Mouse (Mus musculus): ENCODE results near the gene Exog. TPM values are rescaled to one million over a fixed set of nuclear protein-coding genes. Genes with fewer than 3 reads are reported as not detected.

Exog gene
- total RNA-seq, 2 experiments from 2014 or later = 5.2 to 10.2 TPM

DNA sequence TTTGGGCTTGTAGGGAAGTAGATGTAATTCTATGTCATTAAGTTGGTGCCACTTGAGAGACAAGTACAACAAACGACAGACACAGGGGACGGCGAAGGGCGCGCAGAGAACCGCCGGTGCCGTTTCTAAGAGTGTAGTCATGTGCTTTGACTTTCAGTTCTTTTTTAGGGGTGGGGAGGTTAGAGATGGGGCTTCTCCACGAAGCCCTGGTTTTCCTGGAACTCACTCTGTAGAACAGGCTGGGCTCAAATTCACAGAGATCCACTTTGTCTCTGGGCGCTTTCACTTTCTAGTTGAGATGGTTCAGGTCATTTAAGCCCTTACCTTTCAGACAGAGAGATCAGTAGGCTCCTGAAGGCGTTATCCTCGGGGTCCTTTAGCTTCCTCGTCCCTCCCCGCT, 11.2 kb downstream of the Exog start:
- ATAC-seq (replicated peaks; ENCODE audit: poor library complexity) = no peak

DNA sequence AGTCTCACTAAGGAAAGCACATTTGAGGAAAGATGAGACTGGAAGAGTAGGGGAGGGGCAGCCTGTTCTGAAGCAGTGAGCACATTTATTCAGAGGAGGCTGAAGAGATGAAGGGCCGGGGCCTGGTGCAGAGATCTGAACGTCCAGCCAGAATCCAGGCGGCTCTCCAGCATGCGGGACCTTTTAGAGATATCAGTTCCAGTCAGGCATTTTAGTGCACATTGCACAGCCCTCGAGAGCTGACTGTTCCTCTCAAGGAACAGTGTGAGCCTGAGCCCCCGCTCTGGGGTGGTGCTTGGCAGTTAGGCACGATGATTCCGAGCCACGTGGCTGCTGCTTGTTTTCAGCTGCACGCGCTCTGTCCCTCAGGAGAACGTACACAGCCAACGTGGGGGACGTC, 12.4 kb downstream of the Exog start:
- ATAC-seq (replicated peaks; ENCODE audit: poor library complexity) = no peak

GRCm38 (mm10) chr9:119460410-119460809, 15.7 kb downstream of the Exog start:
- peak; percentile 94 for ATAC-seq (replicated peaks; ENCODE audit: poor library complexity)

DNA sequence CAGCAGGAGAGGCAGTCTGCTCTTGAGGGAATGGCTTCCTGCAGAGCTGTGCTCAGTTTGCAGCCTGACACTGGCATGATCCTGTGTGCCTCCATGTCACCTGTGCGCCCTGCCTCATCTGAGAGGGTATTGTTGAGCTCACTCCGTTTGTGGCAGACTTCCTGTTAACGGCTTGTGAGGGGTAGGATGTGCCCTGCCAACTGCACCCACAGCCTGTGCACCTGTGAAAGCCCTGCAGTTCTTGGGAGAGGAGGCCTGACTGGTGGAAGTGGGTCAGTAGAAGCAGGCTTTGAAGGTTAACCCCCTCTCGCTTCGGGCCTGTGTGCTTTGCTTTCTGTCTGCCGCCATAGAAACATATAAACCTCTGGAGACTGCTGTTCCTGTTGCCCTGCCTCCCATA, 20.3 kb downstream of the Exog start:
- no peak for ATAC-seq (replicated peaks; ENCODE audit: poor library complexity)

GRCm38 (mm10) chr9:119465595-119465994, 20.9 kb downstream of the Exog start:
- peak; percentile 73 for ATAC-seq (replicated peaks; ENCODE audit: poor library complexity)

DNA sequence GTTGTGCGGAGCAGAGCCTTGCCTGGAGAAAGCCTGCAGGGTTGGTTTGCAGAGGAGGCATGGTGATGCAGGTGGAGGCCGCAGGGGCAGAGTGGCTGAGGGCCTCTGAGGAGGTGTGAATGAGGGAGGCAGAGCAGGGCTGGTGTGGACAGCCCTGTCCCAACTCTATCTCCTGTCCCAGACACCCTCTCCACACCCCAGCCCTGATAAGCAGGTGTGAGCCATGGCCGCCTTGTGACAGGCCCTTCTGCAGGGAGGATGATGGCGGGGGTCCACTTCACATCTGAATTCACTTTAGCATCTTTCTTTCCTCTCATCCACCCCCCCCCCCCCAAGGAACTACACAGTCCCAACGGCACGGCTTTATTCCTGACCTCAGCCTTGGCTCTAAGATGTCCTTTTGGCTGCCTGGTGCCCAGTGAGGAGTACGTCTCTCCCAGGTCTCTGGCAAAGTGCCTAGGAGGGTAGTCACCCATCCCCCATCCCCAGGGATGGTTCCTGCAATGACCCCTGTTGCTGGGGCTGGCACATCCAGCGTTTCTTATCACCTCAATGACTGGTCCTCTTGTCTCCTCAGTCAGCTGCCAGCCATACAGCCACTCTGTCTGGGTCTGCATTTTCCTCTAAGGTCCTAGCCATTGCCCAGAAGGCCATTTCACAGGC, 25.1 kb downstream of the Exog start:
- peak; percentile 79 for ATAC-seq (replicated peaks; ENCODE audit: poor library complexity)

DNA sequence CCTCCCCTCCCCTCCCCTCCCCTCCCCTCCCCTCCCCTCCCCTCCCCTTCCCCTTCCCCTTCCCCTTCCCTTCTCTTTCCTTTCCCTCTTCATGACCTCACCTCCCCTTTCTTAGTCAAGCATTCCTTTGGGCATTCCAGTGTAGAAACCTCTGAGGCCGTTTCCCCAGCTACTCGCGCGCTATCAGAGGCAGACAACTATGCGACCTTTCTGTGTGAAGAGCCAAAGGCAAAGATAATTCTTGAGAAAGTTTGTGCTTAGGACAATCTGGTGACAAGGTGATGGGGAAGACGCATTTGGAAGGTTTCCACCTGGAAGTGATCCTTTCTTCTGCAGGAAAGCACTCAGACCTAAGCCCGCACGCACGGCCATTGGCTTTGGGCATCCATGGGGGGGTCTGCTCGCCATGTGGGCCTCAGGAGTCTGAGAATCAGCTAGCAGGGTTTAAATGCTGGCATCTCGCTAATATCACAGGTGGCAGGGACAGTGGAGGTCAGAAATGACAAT, 27.7 kb downstream of the Exog start:
- no peak for ATAC-seq (replicated peaks; ENCODE audit: poor library complexity)

DNA sequence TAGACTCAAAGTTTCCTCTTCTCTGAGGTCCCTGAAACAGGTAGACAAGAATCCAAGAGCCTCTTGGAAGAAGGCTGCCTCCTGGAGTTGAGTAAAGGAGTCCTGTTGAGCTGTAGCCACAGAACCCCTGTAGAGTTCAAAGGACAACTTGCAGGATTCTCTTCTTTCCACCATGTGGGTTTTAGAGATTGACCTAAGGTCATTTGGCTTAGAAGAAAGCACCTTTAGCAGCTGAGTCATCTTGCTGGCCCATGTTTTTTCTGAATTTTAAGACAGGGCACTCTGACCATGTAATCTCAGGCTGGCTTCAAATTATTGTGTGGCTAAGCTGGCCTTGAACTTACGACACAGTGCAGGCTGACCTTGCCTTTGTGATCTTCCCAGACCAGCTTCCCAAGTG, 28.3 kb downstream of the Exog start:
- ATAC-seq (replicated peaks; ENCODE audit: poor library complexity) = no peak

GRCm38 (mm10) chr9:119473608-119474164, 28.9 kb downstream of the Exog start:
- ATAC-seq (replicated peaks; ENCODE audit: poor library complexity) = no peak

GRCm38 (mm10) chr9:119474717-119475611, 30.2 kb downstream of the Exog start:
- no peak for ATAC-seq (replicated peaks; ENCODE audit: poor library complexity)

GRCm38 (mm10) chr9:119477754-119478153, 33.0 kb downstream of the Exog start:
- ATAC-seq (replicated peaks; ENCODE audit: poor library complexity) = no peak

GRCm38 (mm10) chr9:119478345-119478744, 33.6 kb downstream of the Exog start:
- ATAC-seq (replicated peaks; ENCODE audit: poor library complexity) = no peak

- no peak for ATAC-seq (replicated peaks; ENCODE audit: poor library complexity)
Measured at GRCm38 (mm10) chr9:119479297-119479696, 34.6 kb downstream of the Exog start.

DNA sequence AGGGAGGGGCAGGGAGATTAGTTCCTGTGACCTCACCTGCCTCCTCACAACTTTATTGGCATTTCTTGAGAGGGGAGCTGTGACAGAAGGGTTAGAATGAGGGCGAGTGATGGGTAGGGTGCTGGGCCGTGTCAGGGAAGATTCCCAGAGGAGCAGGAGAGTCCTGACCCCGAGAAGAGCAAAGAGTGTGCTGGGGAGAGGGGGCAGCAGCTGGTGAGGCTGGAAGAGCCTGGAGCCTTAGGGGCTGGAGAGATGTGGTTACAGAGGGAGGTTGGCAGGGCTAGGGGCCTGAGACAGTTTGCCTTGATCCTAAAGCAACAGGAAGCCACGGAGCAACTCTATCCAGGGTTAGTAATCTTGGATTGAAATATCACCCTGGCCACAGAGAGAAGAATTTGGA, 36.9 kb downstream of the Exog start:
- no peak for ATAC-seq (replicated peaks; ENCODE audit: poor library complexity)

DNA sequence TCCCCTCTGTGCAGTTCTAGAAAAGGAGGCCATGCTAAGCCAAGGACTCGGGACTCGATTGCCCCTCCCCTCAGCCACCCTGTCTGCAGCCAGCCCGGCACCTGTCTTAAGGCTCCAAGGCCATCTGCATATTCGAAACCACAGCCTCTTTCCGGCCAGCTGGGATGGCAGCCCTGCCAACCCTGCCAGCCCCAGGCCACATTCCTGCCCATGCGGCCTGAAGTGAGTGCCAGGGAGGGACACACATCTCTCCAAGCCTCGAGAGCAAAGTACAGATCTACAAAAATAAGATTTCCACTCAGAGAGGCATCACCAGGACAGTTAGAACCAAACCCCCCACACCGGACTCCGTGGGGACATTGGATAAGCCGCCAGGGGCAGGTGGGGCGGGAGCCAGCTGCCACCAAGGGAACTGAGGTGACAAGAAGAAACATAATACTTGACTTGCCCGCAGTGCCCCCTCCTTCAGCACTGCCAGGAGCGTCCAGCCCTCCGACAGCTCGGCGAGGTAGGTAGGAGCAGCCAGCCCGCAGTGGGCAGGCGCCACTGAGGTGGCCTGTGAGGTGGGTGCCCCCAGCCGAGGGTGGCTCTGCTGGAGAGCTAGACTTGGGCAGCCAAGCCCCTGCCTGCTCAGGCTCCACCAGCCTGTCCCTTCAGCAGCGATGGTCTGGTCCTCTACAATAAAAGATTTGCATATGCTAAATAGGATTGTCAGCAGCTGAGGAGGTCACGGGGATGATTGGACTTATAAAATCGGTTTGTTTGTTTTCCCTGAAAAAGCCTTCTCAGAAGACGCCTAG, 39.0 kb downstream of the Exog start:
- peak; percentile 29; the same call in 1 of the 2 replicates for ATAC-seq (replicated peaks; ENCODE audit: poor library complexity)

DNA sequence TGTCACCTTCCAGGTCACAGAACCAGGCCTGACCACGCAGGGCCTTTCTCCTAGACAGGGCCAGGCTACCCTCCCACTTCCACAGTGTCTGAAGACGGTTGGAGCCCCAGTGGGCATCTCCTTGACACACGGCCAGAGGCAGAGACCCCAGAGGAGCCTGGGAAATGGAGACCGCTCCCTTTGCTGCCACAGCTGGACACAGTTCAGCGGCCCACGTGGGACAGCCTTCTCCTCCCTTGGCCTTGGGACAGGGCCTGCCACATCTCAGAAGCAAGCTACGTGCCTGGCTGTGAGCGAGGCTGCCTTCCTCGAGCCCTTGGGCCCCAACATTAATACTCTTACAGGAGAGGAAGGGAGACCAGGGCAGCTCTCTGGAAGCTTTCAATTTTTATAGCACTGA, 39.7 kb downstream of the Exog start:
- no peak for ATAC-seq (replicated peaks; ENCODE audit: poor library complexity)

GRCm38 (mm10) chr9:119484868-119485267, 40.1 kb downstream of the Exog start:
- ATAC-seq (replicated peaks; ENCODE audit: poor library complexity) = no peak

DNA sequence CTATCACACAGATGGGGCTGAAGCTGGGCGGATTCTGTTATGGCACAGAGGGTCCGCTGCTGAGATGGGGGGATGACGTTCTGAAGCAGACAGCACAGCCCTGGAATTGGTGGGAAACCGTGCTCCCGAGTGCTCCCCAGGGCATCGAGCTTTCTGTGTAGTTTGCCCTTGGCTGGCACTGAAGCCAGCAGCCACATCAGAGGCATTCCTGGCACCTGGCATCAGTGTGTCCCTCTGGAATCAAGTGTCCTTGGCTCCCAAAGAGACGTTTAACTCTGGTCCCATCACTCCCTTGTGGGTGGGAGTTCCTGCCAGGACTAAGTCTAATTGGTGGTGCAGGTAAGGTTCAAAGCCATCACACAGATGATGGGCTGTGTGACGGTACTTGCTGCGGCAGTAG, 51.6 kb downstream of the Exog start:
- ATAC-seq (replicated peaks; ENCODE audit: poor library complexity) = no peak

DNA sequence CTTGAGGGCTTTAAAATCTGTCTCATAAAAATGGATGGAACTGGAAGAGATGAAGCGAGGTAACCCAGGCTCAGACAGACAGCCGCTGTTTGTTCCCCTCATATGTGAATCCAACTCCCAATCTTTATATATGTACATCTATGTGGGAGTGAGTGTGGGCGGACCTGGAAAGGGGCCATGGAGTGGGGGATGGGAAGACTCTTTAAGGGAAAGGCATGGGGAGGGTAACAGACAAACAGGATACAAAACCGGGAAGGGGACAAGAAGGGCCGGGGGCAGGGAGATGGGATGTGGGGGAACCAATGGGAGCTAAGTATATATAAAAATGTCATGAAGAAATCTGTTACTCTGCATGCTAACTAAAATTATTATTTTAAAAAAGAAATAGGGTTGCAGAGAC, 52.2 kb downstream of the Exog start:
- no peak for ATAC-seq (replicated peaks; ENCODE audit: poor library complexity)

- ATAC-seq (replicated peaks; ENCODE audit: poor library complexity) = no peak
Measured at GRCm38 (mm10) chr9:119497546-119498246, 53.0 kb downstream of the Exog start.
